Mouse (Mus musculus) testis, postnatal 10 days (tissue): ENCODE data around the gene Zfp30.

Source experiments
- DNase-seq: peaks from one replicate; pipeline ENCODE4 v3.0.0; 2021; ENCODE audit warnings: low spot score

Gene Zfp30

DNA sequence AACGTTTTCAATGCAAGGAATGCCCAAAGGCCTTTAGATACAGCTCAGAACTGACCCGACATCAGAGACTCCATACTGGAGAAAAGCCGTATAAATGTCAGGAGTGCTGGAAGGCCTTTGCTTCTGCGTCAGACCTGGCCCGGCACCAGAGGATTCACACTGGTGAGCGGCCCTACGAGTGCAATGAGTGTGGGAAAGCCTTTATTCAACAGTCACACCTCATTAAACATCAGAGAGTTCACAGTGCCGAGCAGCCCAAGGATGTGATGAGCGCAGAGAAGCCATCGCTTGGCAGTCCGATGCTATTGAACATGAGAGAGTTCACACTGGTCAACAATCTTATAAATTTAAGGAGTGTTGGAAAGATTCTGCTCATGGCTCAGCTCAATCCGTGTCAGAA lies 46.0 kb downstream of the Zfp30 start:
- DNase-seq: no peak

DNA sequence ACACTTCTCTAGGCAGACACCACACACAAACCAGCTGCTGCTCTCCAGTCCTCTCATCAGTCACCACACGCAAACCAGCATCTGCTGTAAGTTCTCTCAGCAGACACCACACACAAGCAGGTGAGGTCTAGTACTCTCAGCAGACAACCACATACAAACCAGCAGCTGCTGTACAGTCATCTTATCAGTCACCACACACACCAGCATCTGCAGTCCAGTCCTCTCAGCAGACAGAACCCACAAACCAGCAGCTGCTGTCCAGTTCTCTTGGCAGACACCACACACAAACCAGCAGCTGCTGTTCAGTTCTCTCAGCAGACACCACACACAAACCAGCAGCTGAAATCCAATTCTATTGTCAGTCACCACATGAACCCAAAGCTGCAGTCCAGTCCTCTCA lies 53.0 kb downstream of the Zfp30 start:
- DNase-seq: no peak

DNA sequence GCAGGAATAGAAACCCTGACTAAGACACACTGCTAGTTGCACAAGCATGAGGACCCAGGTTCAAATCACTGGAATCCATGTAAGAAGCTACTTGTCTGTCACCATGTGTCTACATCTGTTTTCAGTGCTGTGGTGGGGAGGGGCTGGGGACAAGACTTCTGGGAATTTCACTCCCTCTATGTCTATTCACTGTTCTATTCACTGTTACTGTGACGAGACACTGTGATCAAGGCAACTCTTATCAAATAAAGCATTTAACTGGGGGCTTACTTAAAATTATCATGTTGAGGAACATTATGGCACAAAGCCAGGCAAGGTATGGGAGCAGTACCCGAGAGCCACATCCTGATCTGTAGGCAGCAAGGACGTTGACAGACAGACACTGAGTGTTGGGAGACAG lies 55.5 kb downstream of the Zfp30 start:
- no peak for DNase-seq

DNA sequence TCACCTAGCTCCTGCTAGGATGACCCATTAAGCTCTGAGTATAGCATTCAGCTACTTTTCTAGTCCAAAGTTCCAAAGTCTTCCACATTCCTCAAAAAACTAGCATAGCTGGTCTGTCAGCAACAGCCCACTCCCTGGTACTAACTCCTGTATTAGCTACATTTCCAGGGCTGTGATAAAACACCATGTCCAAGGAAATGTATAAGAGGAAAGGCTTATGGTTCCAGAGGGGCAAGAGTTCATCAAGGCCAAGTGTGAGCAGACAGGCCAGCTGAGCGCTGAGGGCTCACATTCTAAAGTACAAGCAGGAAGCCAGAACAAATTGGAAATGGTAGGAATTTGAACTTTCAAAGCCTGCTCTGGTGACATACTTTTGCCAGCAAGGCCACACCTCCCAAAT lies 58.3 kb downstream of the Zfp30 start:
- no peak for DNase-seq
